Comparison of ENCODE assay signal across 19 mouse cellular contexts in genomic region chr15:54335306-54335705, GRCm38 (mm10).
"Had no signal": no experiment of that assay in that cellular context is flagged by ENCODE, and none has a peak within 500 bp of the region (broad histone marks: within the 10 kb centered on the region; RNA-seq: fewer than 3 reads in every experiment).

No protein-coding gene starts in this region.

- H3K4me2 ChIP-seq: lung, embryonic 15.5 days; midbrain, embryonic 11.5 days; midbrain, embryonic 13.5 days; midbrain, embryonic 15.5 days; neural tube, embryonic 13.5 days; neural tube, embryonic 15.5 days had no signal

- H3K4me1 ChIP-seq: lung, embryonic 15.5 days; megakaryocyte, embryonic 14.5 days; midbrain, embryonic 13.5 days; midbrain, embryonic 15.5 days; neural tube, embryonic 13.5 days; neural tube, embryonic 15.5 days had no signal

- H3K27me3 ChIP-seq: lung, embryonic 15.5 days; megakaryocyte, embryonic 14.5 days; midbrain, embryonic 13.5 days; midbrain, embryonic 15.5 days; neural tube, embryonic 13.5 days; neural tube, embryonic 15.5 days had no signal

- H3K36me3 ChIP-seq: lung, embryonic 15.5 days; midbrain, embryonic 13.5 days; midbrain, embryonic 15.5 days; neural tube, embryonic 13.5 days; neural tube, embryonic 15.5 days had no signal

- DNase-seq: lung, adult 2 months; lung, postnatal 14 days; lung, postnatal 36 days; retina, postnatal 1 day; right cerebral cortex, adult 18-20 months; right cerebral cortex, postnatal 25 days; right cerebral cortex, postnatal 4 days; spleen, adult 18-20 months; thymus, adult 18-20 months; thymus, postnatal 14 days; thymus, postnatal 36 days had no signal

- H3K27ac ChIP-seq: lung, embryonic 15.5 days; macrophage; midbrain, embryonic 13.5 days; midbrain, embryonic 15.5 days; neural tube, embryonic 13.5 days; neural tube, embryonic 15.5 days had no signal

- H3K4me3 ChIP-seq: lung, embryonic 15.5 days; megakaryocyte, embryonic 14.5 days; midbrain, embryonic 13.5 days; midbrain, embryonic 15.5 days; neural tube, embryonic 13.5 days; neural tube, embryonic 15.5 days had no signal
